Mouse (Mus musculus): ENCODE measurements around the gene Fam172a. TPM values are rescaled to one million over a fixed set of nuclear protein-coding genes. Genes with fewer than 3 reads are reported as not detected.
A peak's percentile ranks its signal among the peaks of the same experiment; 100 is the strongest.

Fam172a gene
- polyA plus RNA-seq, 1 experiment from 2014 or later, result 33.0 TPM

DNA sequence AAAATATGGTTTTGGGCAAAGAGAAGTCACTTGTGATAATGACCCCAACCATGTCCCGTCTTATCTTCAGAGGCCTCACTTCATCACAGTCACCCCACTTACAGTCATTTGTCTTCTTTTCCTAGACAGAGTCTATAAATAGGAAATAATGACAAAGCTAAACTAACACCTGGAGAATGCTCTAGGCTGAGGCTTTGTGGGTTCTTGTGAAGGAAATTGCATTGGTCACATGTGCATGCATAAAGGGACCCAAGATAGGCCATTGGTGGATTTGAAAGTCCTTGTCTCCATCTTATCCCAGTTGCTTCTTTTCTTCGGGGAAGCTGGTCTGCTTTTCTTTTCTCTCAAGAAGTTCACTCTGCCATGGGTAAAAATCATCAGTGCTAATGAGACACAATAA, 400.5 kb downstream of the Fam172a start:
- no peak for ATAC-seq (ENCODE audit: low read depth)
- WGBS, result 66% methylated on average over 2 of the region's 2 CpGs

DNA sequence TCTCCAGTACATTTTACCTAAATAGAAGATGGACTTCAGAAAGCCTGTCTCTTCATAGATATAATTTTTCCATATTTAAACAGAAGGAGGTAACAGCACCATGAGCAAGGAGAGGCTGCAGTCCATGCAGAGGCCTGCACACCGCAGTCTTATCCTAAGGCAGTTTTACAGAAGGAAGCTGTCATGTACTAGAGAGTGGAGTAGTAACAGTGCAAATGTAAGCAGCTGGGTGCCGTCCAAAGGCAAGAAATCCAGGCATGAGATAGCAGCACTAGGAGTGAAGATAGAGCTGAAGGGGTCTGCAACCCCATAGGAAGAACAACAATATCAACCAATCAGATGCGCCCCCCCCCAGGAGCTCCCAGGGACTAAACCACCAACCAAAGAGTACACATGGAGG, 403.0 kb downstream of the Fam172a start:
- Histone ChIP-seq H3K4me3 (ENCODE audit: low read depth, low read length) (no peak overlapping the region), H3K9me3 (ENCODE audit: control insufficient read depth, low read length) (no peaks in the 10 kb centered on the region), H3K36me3 (ENCODE audit: control insufficient read depth, insufficient read depth, low read length) (no peaks in the 10 kb centered on the region), H3K27me3 (replicated peaks; ENCODE audit: control insufficient read depth, insufficient read depth, low read length) (no peaks in the 10 kb centered on the region), H3K4me2 (ENCODE audit: low read depth, low read length) (no peak overlapping the region), H3K4me1 (ENCODE audit: control insufficient read depth, insufficient read depth, low read length) (no peaks in the 10 kb centered on the region; the same call in 1 of the 2 replicates), H3K9ac (ENCODE audit: low read depth, low read length) (no peak overlapping the region), H3K27ac (replicated peaks; ENCODE audit: low read depth, low read length) (no peak overlapping the region)
- WGBS, result 73% methylated on average over 3 of the region's 3 CpGs
- ATAC-seq (ENCODE audit: low read depth) (no peak), DNase-seq (ENCODE audit: low spot score) (no peak)

More for the DNA sequence above, 400.5 kb downstream of the Fam172a start:
- Histone ChIP-seq H3K4me2 (ENCODE audit: low read depth, low read length) (no peak overlapping the region), H3K9me3 (ENCODE audit: control insufficient read depth, low read length) (no peaks in the 10 kb centered on the region), H3K4me3 (ENCODE audit: low read depth, low read length) (no peak overlapping the region), H3K4me1 (ENCODE audit: control insufficient read depth, insufficient read depth, low read length) (no peaks in the 10 kb centered on the region; the same call in 1 of the 2 replicates), H3K27me3 (replicated peaks; ENCODE audit: control insufficient read depth, insufficient read depth, low read length) (no peaks in the 10 kb centered on the region), H3K27ac (replicated peaks; ENCODE audit: low read depth, low read length) (no peak overlapping the region), H3K9ac (ENCODE audit: low read depth, low read length) (no peak overlapping the region), H3K36me3 (ENCODE audit: control insufficient read depth, insufficient read depth, low read length) (no peaks in the 10 kb centered on the region)
- DNase-seq (ENCODE audit: low spot score), result no peak

- H3K27me3 ChIP-seq (replicated peaks; ENCODE audit: control insufficient read depth, insufficient read depth, low read length), result no peaks in the 10 kb centered on the region
- no peak overlapping the region for H3K27ac ChIP-seq (replicated peaks; ENCODE audit: low read depth, low read length)
- H3K36me3 ChIP-seq (ENCODE audit: control insufficient read depth, insufficient read depth, low read length), result no peaks in the 10 kb centered on the region
- H3K9ac ChIP-seq (ENCODE audit: low read depth, low read length), result no peak overlapping the region
- WGBS, result 84% methylated on average over 4 of the region's 4 CpGs
- no peak overlapping the region for H3K4me3 ChIP-seq (ENCODE audit: low read depth, low read length)
- no peaks in the 10 kb centered on the region for H3K4me1 ChIP-seq (ENCODE audit: control insufficient read depth, insufficient read depth, low read length)
- DNase-seq (ENCODE audit: low spot score), result no peak
- no peak for ATAC-seq (ENCODE audit: low read depth)
- no peaks in the 10 kb centered on the region for H3K9me3 ChIP-seq (ENCODE audit: control insufficient read depth, low read length)
- H3K4me2 ChIP-seq (ENCODE audit: low read depth, low read length), result no peak overlapping the region
Observed at GRCm38 (mm10) chr13:78110648-78111047, 408.8 kb downstream of the Fam172a start.

DNA sequence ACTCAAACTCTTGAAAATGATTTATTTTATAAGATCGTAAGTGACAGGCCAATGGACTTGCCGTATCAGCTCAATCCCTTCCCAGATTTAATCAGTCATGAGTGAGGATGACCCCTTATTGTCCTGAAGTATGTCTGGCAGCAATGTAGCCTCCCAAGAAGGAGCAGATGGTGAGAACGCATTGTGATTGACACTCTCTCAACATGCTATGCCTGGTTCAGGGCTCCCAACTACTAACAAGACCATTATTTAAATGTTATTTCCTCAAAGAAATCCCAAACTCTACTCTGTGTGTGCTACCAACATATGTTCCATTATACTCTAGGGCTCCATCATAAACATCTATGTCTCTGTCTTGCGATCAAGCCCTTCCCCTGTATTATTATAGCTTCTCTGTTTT, 412.1 kb downstream of the Fam172a start:
- Histone ChIP-seq H3K4me3 (ENCODE audit: low read depth, low read length) (no peak overlapping the region), H3K9me3 (ENCODE audit: control insufficient read depth, low read length) (no peaks in the 10 kb centered on the region), H3K9ac (ENCODE audit: low read depth, low read length) (no peak overlapping the region), H3K4me2 (ENCODE audit: low read depth, low read length) (no peak overlapping the region), H3K27me3 (replicated peaks; ENCODE audit: control insufficient read depth, insufficient read depth, low read length) (no peaks in the 10 kb centered on the region), H3K36me3 (ENCODE audit: control insufficient read depth, insufficient read depth, low read length) (no peaks in the 10 kb centered on the region), H3K27ac (replicated peaks; ENCODE audit: low read depth, low read length) (no peak overlapping the region), H3K4me1 (ENCODE audit: control insufficient read depth, insufficient read depth, low read length) (no peaks in the 10 kb centered on the region)
- 94% methylated on average over 4 of the region's 4 CpGs for WGBS
- no peak for DNase-seq (ENCODE audit: low spot score)
- ATAC-seq (ENCODE audit: low read depth), result no peak

GRCm38 (mm10) chr13:78118715-78119114, 416.9 kb downstream of the Fam172a start:
- Histone ChIP-seq H3K4me3 (ENCODE audit: low read depth, low read length) (no peak overlapping the region), H3K4me1 (ENCODE audit: control insufficient read depth, insufficient read depth, low read length) (no peaks in the 10 kb centered on the region), H3K9ac (ENCODE audit: low read depth, low read length) (no peak overlapping the region), H3K27me3 (replicated peaks; ENCODE audit: control insufficient read depth, insufficient read depth, low read length) (no peaks in the 10 kb centered on the region), H3K4me2 (ENCODE audit: low read depth, low read length) (no peak overlapping the region), H3K9me3 (ENCODE audit: control insufficient read depth, low read length) (no peaks in the 10 kb centered on the region), H3K27ac (replicated peaks; ENCODE audit: low read depth, low read length) (no peak overlapping the region), H3K36me3 (ENCODE audit: control insufficient read depth, insufficient read depth, low read length) (no peaks in the 10 kb centered on the region)
- DNase-seq (ENCODE audit: low spot score) (no peak), ATAC-seq (ENCODE audit: low read depth) (no peak)
- 73% methylated on average over 1 of the region's 1 CpGs for WGBS

DNA sequence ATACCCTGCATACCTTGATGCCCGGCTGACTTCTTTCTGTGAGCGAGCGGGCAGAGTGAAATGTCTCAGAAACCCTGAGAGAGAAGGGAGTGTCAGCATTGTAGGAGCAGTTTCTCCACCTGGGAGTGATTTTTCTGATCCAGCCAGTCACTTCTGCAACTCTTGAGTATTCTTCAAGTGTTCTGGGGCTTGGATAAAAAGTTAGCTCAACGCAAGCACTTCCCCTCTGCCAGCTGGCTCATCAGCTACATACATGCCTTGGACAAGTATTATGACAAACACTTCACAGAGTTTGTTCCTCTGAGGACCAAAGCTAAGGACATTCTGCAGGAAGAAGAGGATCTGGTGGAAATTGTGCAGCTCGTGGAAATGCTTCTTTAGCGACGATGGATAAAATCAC, 420.2 kb downstream of the Fam172a start:
- no peak for ATAC-seq (ENCODE audit: low read depth)
- Histone ChIP-seq H3K36me3 (ENCODE audit: control insufficient read depth, insufficient read depth, low read length) (no peaks in the 10 kb centered on the region), H3K4me2 (ENCODE audit: low read depth, low read length) (no peak overlapping the region), H3K4me3 (ENCODE audit: low read depth, low read length) (no peak overlapping the region), H3K9me3 (ENCODE audit: control insufficient read depth, low read length) (no peaks in the 10 kb centered on the region), H3K9ac (ENCODE audit: low read depth, low read length) (no peak overlapping the region), H3K27ac (replicated peaks; ENCODE audit: low read depth, low read length) (no peak overlapping the region), H3K4me1 (ENCODE audit: control insufficient read depth, insufficient read depth, low read length) (no peaks in the 10 kb centered on the region), H3K27me3 (replicated peaks; ENCODE audit: control insufficient read depth, insufficient read depth, low read length) (no peaks in the 10 kb centered on the region)
- no peak for DNase-seq (ENCODE audit: low spot score)
- WGBS, result 93% methylated on average over 7 of the region's 7 CpGs

- Histone ChIP-seq H3K4me2 (ENCODE audit: low read depth, low read length) (no peak overlapping the region), H3K4me1 (ENCODE audit: control insufficient read depth, insufficient read depth, low read length) (no peaks in the 10 kb centered on the region), H3K36me3 (ENCODE audit: control insufficient read depth, insufficient read depth, low read length) (no peaks in the 10 kb centered on the region), H3K9me3 (ENCODE audit: control insufficient read depth, low read length) (no peaks in the 10 kb centered on the region), H3K27ac (replicated peaks; ENCODE audit: low read depth, low read length) (no peak overlapping the region), H3K27me3 (replicated peaks; ENCODE audit: control insufficient read depth, insufficient read depth, low read length) (no peaks in the 10 kb centered on the region), H3K4me3 (ENCODE audit: low read depth, low read length) (no peak overlapping the region), H3K9ac (ENCODE audit: low read depth, low read length) (no peak overlapping the region)
- ATAC-seq (ENCODE audit: low read depth) (no peak), DNase-seq (ENCODE audit: low spot score) (no peak)
- 91% methylated on average over 4 of the region's 4 CpGs for WGBS
Observed at GRCm38 (mm10) chr13:78123911-78124426, 422.1 kb downstream of the Fam172a start.

DNA sequence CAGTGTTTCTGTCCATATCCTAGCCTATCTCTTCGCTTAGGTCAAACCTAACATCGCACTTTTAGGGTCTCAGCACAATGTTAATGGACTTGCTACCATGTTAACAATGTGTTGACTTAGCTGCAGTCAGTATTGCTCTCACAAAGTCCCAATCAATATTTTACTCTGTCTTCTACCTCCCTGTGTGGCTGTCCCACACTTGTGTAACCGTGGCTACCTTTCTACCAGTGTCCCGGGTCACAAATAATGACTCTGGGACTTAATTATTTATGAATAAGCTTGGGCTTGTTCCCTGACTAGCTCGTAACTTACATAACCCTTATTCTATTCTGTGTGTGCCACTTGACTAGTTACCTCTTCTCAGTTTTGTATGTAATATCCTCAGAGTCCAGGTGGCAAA, 455.6 kb downstream of the Fam172a start:
- WGBS, result 89% methylated on average over 5 of the region's 5 CpGs
- H3K9me3 ChIP-seq (ENCODE audit: control insufficient read depth, low read length), result no peaks in the 10 kb centered on the region
- no peaks in the 10 kb centered on the region for H3K4me1 ChIP-seq (ENCODE audit: control insufficient read depth, insufficient read depth, low read length)
- ATAC-seq (ENCODE audit: low read depth) (no peak), DNase-seq (ENCODE audit: low spot score) (no peak)
- H3K27me3 ChIP-seq (replicated peaks; ENCODE audit: control insufficient read depth, insufficient read depth, low read length), result no peaks in the 10 kb centered on the region; the same call in 1 of the 2 replicates
- no peak overlapping the region for H3K4me2 ChIP-seq (ENCODE audit: low read depth, low read length)
- H3K27ac ChIP-seq (replicated peaks; ENCODE audit: low read depth, low read length), result no peak overlapping the region
- H3K9ac ChIP-seq (ENCODE audit: low read depth, low read length), result no peak overlapping the region
- H3K36me3 ChIP-seq (ENCODE audit: control insufficient read depth, insufficient read depth, low read length), result no peaks in the 10 kb centered on the region
- no peak overlapping the region for H3K4me3 ChIP-seq (ENCODE audit: low read depth, low read length)

- H3K4me1 ChIP-seq (ENCODE audit: control insufficient read depth, insufficient read depth, low read length), result no peaks in the 10 kb centered on the region
- H3K9me3 ChIP-seq (ENCODE audit: control insufficient read depth, low read length), result no peaks in the 10 kb centered on the region
- no peaks in the 10 kb centered on the region for H3K36me3 ChIP-seq (ENCODE audit: control insufficient read depth, insufficient read depth, low read length)
- 65% methylated on average over 2 of the region's 2 CpGs for WGBS
- no peak overlapping the region for H3K4me3 ChIP-seq (ENCODE audit: low read depth, low read length)
- DNase-seq (ENCODE audit: low spot score), result peak; percentile 50
- no peak overlapping the region for H3K4me2 ChIP-seq (ENCODE audit: low read depth, low read length)
- H3K9ac ChIP-seq (ENCODE audit: low read depth, low read length), result no peak overlapping the region
- no peak for ATAC-seq (ENCODE audit: low read depth)
- no peak overlapping the region for H3K27ac ChIP-seq (replicated peaks; ENCODE audit: low read depth, low read length)
- H3K27me3 ChIP-seq (replicated peaks; ENCODE audit: control insufficient read depth, insufficient read depth, low read length), result peaks cover 23% of the 10 kb centered on the region
Observed at GRCm38 (mm10) chr13:78162149-78162548, 460.3 kb downstream of the Fam172a start.

Measured in embryonic facial prominence, embryonic 14.5 days (tissue).